Mouse (Mus musculus): Measurements from ENCODE around the gene Ddx49. TPM values are rescaled to one million over a fixed set of nuclear protein-coding genes. Genes with fewer than 3 reads are reported as not detected.
A peak's percentile ranks its signal among the peaks of the same experiment; 100 is the strongest.

Ddx49 gene
- polyA plus RNA-seq, 1 experiment = 45.0 TPM

- Histone ChIP-seq H3K27ac (ENCODE audit: insufficient read depth, low read length) (no peak overlapping the region), H3K4me1 (ENCODE audit: control insufficient read depth, insufficient read depth, low read length) (peaks cover 10% of the 10 kb centered on the region; the same call in 1 of the 2 replicates), H3K4me3 (replicated peaks; ENCODE audit: insufficient read depth, low read depth, low read length) (no peak overlapping the region), H3K27me3 (ENCODE audit: control insufficient read depth, insufficient read depth, low read length) (no peaks in the 10 kb centered on the region)
- TF ChIP-seq CTCF (IDR thresholded peaks at IDR 0.05; ENCODE audit: borderline replicate concordance, insufficient read depth, low read depth, low read length) (no peak), POLR2A (IDR thresholded peaks at IDR 0.05; ENCODE audit: borderline replicate concordance, insufficient read depth, low read length) (no peak)
- DNase-seq = peak in 1 of 2 experiments; percentile 44
- WGBS = 37% methylated on average over 45 of the region's 45 CpGs
Measured at GRCm38 (mm10) chr8:70329835-70330740, 27.8 kb upstream of the Ddx49 start.

- no peak within 1 kb of the TSS for H3K27ac ChIP-seq (ENCODE audit: insufficient read depth, low read length)
- DNase-seq = no peak
- no peaks in the 10 kb centered on the region for H3K27me3 ChIP-seq (ENCODE audit: control insufficient read depth, insufficient read depth, low read length)
- peaks cover 10% of the 10 kb centered on the region; the same call in 1 of the 2 replicates for H3K4me1 ChIP-seq (ENCODE audit: control insufficient read depth, insufficient read depth, low read length)
- no peak within 1 kb of the TSS for H3K4me3 ChIP-seq (replicated peaks; ENCODE audit: insufficient read depth, low read depth, low read length)
- WGBS = 57% methylated on average over 14 of the region's 14 CpGs
- TF ChIP-seq CTCF (IDR thresholded peaks at IDR 0.05; ENCODE audit: borderline replicate concordance, insufficient read depth, low read depth, low read length) (no peak), POLR2A (IDR thresholded peaks at IDR 0.05; ENCODE audit: borderline replicate concordance, insufficient read depth, low read length) (no peak)
Measured at GRCm38 (mm10) chr8:70329124-70329834, 27.0 kb upstream of the Ddx49 start, which contains the start of gene Gdf1. Gene Gdf1, plus strand, starts transcription at chr8:70329817.

- no peak overlapping the region for H3K27ac ChIP-seq (ENCODE audit: insufficient read depth, low read length)
- TF ChIP-seq CTCF (IDR thresholded peaks at IDR 0.05; ENCODE audit: borderline replicate concordance, insufficient read depth, low read depth, low read length) = no peak
- no peak for TF ChIP-seq POLR2A (IDR thresholded peaks at IDR 0.05; ENCODE audit: borderline replicate concordance, insufficient read depth, low read length)
- 70% methylated on average over 6 of the region's 6 CpGs for WGBS
- DNase-seq = no peak
- peaks cover 7% of the 10 kb centered on the region; the same call in 1 of the 2 replicates for H3K4me1 ChIP-seq (ENCODE audit: control insufficient read depth, insufficient read depth, low read length)
- H3K4me3 ChIP-seq (replicated peaks; ENCODE audit: insufficient read depth, low read depth, low read length) = no peak overlapping the region
- no peaks in the 10 kb centered on the region for H3K27me3 ChIP-seq (ENCODE audit: control insufficient read depth, insufficient read depth, low read length)
Measured at GRCm38 (mm10) chr8:70327512-70327911, 25.2 kb upstream of the Ddx49 start.

DNA sequence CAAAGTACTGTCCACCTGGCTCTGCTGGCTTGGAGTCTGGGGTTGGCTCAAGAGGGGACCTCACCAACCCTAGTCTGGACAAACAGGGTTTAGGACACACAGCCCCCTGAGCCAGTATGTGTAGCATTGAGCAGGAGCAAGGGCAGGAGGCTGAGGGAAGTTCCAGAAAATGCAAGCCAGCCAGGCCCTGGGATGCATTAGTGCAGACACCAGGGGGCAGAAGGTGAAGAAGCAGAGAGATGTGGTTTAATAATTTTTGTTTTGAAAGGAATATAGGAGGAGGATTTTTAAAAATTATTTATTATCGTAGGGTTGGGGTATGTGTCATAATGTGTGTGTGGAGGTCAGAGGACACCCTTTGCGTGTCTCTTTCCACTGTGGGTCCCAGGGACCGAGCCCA is 21.4 kb upstream of the Ddx49 start:
- no peaks in the 10 kb centered on the region for H3K4me1 ChIP-seq (ENCODE audit: control insufficient read depth, insufficient read depth, low read length)
- H3K27ac ChIP-seq (ENCODE audit: insufficient read depth, low read length) = no peak overlapping the region
- 93% methylated on average over 3 of the region's 3 CpGs for WGBS
- H3K4me3 ChIP-seq (replicated peaks; ENCODE audit: insufficient read depth, low read depth, low read length) = no peak overlapping the region
- TF ChIP-seq CTCF (IDR thresholded peaks at IDR 0.05; ENCODE audit: borderline replicate concordance, insufficient read depth, low read depth, low read length) = no peak
- no peak for TF ChIP-seq POLR2A (IDR thresholded peaks at IDR 0.05; ENCODE audit: borderline replicate concordance, insufficient read depth, low read length)
- no peak for DNase-seq
- H3K27me3 ChIP-seq (ENCODE audit: control insufficient read depth, insufficient read depth, low read length) = no peaks in the 10 kb centered on the region

DNA sequence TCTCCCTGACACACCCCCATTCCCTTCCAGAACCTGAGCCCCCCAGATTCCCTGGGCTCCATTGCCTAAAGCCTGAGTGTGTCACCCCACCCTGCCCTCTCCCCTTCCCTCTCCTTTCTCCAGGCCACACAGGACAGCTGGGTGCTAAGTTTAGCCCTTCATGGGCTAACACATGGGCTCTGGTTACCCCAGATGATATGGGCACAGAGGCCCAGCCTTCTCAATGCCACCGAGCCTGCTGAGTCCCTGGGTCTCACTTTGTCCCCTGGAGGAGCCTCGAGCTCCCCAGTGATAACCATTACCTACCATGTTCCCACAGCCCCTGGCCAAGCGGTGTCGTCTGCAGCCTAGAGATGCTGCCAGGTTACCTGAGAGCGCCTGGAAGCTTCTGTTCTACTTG is 15.6 kb upstream of the Ddx49 start:
- peaks cover 10% of the 10 kb centered on the region for H3K4me1 ChIP-seq (ENCODE audit: control insufficient read depth, insufficient read depth, low read length)
- DNase-seq = no peak
- WGBS = 61% methylated on average over 5 of the region's 5 CpGs
- no peak for TF ChIP-seq CTCF (IDR thresholded peaks at IDR 0.05; ENCODE audit: borderline replicate concordance, insufficient read depth, low read depth, low read length)
- no peak for TF ChIP-seq POLR2A (IDR thresholded peaks at IDR 0.05; ENCODE audit: borderline replicate concordance, insufficient read depth, low read length)
- no peak overlapping the region for H3K4me3 ChIP-seq (replicated peaks; ENCODE audit: insufficient read depth, low read depth, low read length)
- H3K27ac ChIP-seq (ENCODE audit: insufficient read depth, low read length) = no peak overlapping the region
- H3K27me3 ChIP-seq (ENCODE audit: control insufficient read depth, insufficient read depth, low read length) = no peaks in the 10 kb centered on the region

GRCm38 (mm10) chr8:70316511-70317504 is 14.5 kb upstream of the Ddx49 start:
- WGBS = 14% methylated on average over 15 of the region's 15 CpGs
- Histone ChIP-seq H3K27me3 (ENCODE audit: control insufficient read depth, insufficient read depth, low read length) (no peaks in the 10 kb centered on the region), H3K27ac (ENCODE audit: insufficient read depth, low read length) (no peak overlapping the region; the same call in 1 of the 2 replicates), H3K4me3 (replicated peaks; ENCODE audit: insufficient read depth, low read depth, low read length) (peak overlapping the region; percentile 83), H3K4me1 (ENCODE audit: control insufficient read depth, insufficient read depth, low read length) (peaks cover 10% of the 10 kb centered on the region)
- DNase-seq = peak; percentile 63 to 66
- TF ChIP-seq POLR2A (IDR thresholded peaks at IDR 0.05; ENCODE audit: borderline replicate concordance, insufficient read depth, low read length) (no peak), CTCF (IDR thresholded peaks at IDR 0.05; ENCODE audit: borderline replicate concordance, insufficient read depth, low read depth, low read length) (no peak)

All from cerebellum, adult 2 months (tissue).